Mouse (Mus musculus): ENCODE data around the gene Slc6a19.

GRCm38 (mm10) chr13:73675161-73675560 lies 29.5 kb downstream of the Slc6a19 start:
- TF ChIP-seq CTCF (IDR thresholded peaks at IDR 0.05; ENCODE audit: borderline replicate concordance, insufficient read depth, low read depth, low read length) (no peak), POLR2A (IDR thresholded peaks at IDR 0.05; ENCODE audit: borderline replicate concordance, insufficient read depth, low read length) (no peak)

Measured in cerebellum, adult 2 months (tissue).